Mouse (Mus musculus): ENCODE data around the gene Rsu1.

The Rsu1 gene

GRCm38 (mm10) chr2:13072243-13072642 is 199.0 kb downstream of the Rsu1 start:
- no peak for DNase-seq (ENCODE audit: extremely low spot score, low read depth, low spot score)

- DNase-seq (ENCODE audit: extremely low spot score, low read depth, low spot score): no peak
These were observed 210.6 kb downstream of the Rsu1 start for GRCm38 (mm10) chr2:13060426-13061170.

GRCm38 (mm10) chr2:13048649-13049048 is 222.6 kb downstream of the Rsu1 start:
- DNase-seq (ENCODE audit: extremely low spot score, low read depth, low spot score): no peak

- DNase-seq (ENCODE audit: extremely low spot score, low read depth, low spot score): no peak
These were observed 226.7 kb downstream of the Rsu1 start for GRCm38 (mm10) chr2:13044555-13044954.

- DNase-seq (ENCODE audit: extremely low spot score, low read depth, low spot score): no peak
These were observed 231.4 kb downstream of the Rsu1 start for GRCm38 (mm10) chr2:13039785-13040184.

- DNase-seq (ENCODE audit: extremely low spot score, low read depth, low spot score): no peak
These were observed 232.4 kb downstream of the Rsu1 start for GRCm38 (mm10) chr2:13038772-13039171.
